Mouse (Mus musculus) heart, embryonic 16.5 days (tissue): ENCODE results near the gene Isca2. TPM values are rescaled to one million over a fixed set of nuclear protein-coding genes. Genes with fewer than 3 reads are reported as not detected.

Experiments used
- ATAC-seq: fragments of 200-750 bp; cut with Nextera tagmentation; replicated peaks from 2 replicates; pipeline ENCODE4 v1.8.0; 2017; ENCODE audit warnings: moderate number of reproducible peaks; ENCODE audit not compliant: insufficient read depth, low FRiP score; ENCODE audit errors: extremely low read depth
- H3K27ac ChIP-seq: fragments of 300-500 bp; sonication (generic); 2 replicates; pipeline ENCODE4 v1.5.1; 2014; ENCODE audit warnings: mild to moderate bottlenecking, low read length, control low read depth, moderate library complexity
- H3K27me3 ChIP-seq: fragments of 300-500 bp; sonication (generic); 2 replicates; pipeline ENCODE4 v1.6.1; 2014; ENCODE audit warnings: low read length, mixed read lengths; ENCODE audit not compliant: control insufficient read depth, insufficient read depth
- H3K36me3 ChIP-seq: fragments of 300-500 bp; sonication (generic); 2 replicates; pipeline ENCODE4 v1.6.1; 2014; ENCODE audit not compliant: control insufficient read depth, insufficient read depth
- H3K4me1 ChIP-seq: fragments of 300-500 bp; sonication (generic); 2 replicates; pipeline ENCODE4 v1.6.1; 2014; ENCODE audit warnings: low read length, mixed read lengths; ENCODE audit not compliant: control insufficient read depth, insufficient read depth
- H3K4me2 ChIP-seq: fragments of 300-500 bp; sonication (generic); 2 replicates; pipeline ENCODE4 v1.6.1; 2014; ENCODE audit warnings: low read depth, mild to moderate bottlenecking, control low read depth, low read length
- H3K4me3 ChIP-seq: fragments of 300-500 bp; sonication (generic); 2 replicates; pipeline ENCODE4 v1.5.1; 2014; ENCODE audit warnings: mild to moderate bottlenecking, control low read depth, low read length
- H3K9ac ChIP-seq: fragments of 300-500 bp; sonication (generic); 2 replicates; pipeline ENCODE4 v1.6.1; 2014; ENCODE audit warnings: low read length, control low read depth
- H3K9me3 ChIP-seq: fragments of 300-500 bp; sonication (generic); replicated peaks from 2 replicates; pipeline ENCODE4 v1.6.1; 2016; ENCODE audit warnings: low read length; ENCODE audit not compliant: control insufficient read depth
- WGBS: fragments of 180-500 bp; shearing (Covaris S2); extraction: QIAGEN DNeasy Blood & Tissue Kit; methylation state at CpG from one replicate; pipeline ENCODE4 v1.1.7; 2014; 5-methylcytosine and 5-hydroxymethylcytosine counted together
- polyA plus RNA-seq: library from polyadenylated mRNA; unstranded; fragments of >200 nt; fragmentation: Nextera tagmentation; extraction: Ambion mirVana; gene quantifications from 2 replicates; pipeline ENCODE4 v1.2.1, GENCODE M21; 2015

The Isca2 gene
- polyA plus RNA-seq, 1 experiment from 2014 or later = 157 TPM

GRCm38 (mm10) chr12:84750661-84751060, 22.4 kb upstream of the Isca2 start:
- no peak overlapping the region for H3K4me3 ChIP-seq
- no peak overlapping the region for H3K9ac ChIP-seq
- no peak overlapping the region for H3K4me2 ChIP-seq
- H3K9me3 ChIP-seq = no peaks in the 10 kb centered on the region
- no peak for ATAC-seq
- peaks cover 3% of the 10 kb centered on the region; the same call in 1 of the 2 replicates for H3K36me3 ChIP-seq
- H3K27me3 ChIP-seq = 0 out of 2 replicates have a peak, but pooled peaks cover under 1% of the 10 kb centered on the region
- no peak overlapping the region for H3K27ac ChIP-seq
- no peaks in the 10 kb centered on the region for H3K4me1 ChIP-seq
- 59% methylated on average over 14 of the region's 14 CpGs for WGBS

DNA sequence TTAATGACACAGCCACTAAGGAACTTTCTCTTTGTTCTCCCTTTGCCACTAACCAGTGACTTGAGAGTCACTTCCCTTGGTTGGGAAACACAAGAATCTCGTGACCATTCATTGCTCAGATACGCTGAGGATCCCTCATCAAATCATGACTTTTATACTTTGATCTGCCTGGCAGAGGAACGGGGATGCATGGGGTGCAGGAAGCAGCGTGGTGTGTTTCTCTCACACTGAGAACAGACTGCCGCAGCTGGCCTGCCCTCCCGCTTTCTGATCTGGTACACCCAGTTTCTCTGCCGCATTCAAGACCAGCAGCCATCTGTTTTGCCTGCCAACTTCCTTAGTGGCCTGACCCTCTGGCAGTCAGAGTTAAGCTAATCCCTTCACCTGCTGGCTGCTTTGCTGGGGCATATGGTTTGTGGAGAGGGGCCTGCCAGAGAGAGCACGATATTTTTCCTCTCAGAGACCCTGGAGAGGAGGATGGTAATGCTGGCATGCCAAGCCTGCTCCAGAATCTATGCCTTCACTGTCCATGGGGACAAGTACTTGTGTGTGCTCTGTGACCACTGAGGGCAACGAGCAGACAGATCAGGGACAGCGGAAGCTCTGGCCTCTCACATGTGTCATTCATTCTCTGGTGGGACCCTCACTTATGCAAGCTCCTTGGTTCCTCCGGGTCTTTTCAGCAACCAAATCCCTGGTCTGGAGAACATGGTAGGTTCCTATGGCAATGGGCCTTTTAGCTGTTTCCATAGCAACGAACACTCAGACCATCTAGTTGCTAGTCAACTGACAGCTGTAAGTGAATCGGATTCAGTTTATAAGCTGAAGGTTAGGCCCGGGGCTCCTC, 20.7 kb upstream of the Isca2 start:
- 47% methylated on average over 14 of the region's 14 CpGs for WGBS

DNA sequence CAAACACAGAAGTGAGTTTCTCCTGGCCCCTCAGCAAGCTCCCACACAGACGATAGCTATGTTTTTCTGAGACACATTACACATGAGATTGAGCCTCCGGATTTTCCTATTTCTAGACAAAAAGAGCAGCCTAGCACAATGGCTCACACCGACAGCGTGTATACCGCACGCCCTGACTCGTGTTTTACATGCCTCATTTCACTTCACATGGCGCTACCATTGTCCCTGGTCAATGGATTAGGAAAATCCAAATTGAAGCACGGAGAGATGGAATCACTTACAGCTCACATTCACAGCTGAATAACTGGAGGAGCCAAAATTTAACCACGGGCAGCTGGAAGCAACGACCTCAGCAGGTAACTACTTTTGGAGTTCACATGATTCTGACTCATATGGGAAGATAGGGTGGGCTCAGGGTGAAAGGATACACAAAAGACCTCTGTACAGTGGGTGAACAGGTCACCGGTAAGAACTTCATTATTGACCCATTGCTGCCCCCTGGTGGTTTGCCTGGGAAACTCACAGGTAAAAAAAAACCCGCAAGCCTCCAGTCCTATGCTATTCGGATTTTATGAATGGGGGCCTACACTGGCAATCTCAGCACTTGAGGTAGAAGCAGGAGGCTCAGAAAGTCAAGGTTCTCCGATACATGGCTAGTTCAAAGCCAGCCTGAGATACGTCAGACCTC, 17.9 kb upstream of the Isca2 start:
- H3K36me3 ChIP-seq = peaks cover 16% of the 10 kb centered on the region
- H3K27ac ChIP-seq = no peak overlapping the region

More for the DNA sequence above, 20.7 kb upstream of the Isca2 start:
- H3K4me3 ChIP-seq = no peak overlapping the region
- peak overlapping the region; percentile 25; the same call in 1 of the 2 replicates for H3K27ac ChIP-seq
- peaks cover 3% of the 10 kb centered on the region for H3K36me3 ChIP-seq
- H3K9me3 ChIP-seq = no peaks in the 10 kb centered on the region
- H3K4me1 ChIP-seq = no peaks in the 10 kb centered on the region
- H3K9ac ChIP-seq = no peak overlapping the region
- H3K27me3 ChIP-seq = no peaks in the 10 kb centered on the region
- H3K4me2 ChIP-seq = no peak overlapping the region
- ATAC-seq = no peak

DNA sequence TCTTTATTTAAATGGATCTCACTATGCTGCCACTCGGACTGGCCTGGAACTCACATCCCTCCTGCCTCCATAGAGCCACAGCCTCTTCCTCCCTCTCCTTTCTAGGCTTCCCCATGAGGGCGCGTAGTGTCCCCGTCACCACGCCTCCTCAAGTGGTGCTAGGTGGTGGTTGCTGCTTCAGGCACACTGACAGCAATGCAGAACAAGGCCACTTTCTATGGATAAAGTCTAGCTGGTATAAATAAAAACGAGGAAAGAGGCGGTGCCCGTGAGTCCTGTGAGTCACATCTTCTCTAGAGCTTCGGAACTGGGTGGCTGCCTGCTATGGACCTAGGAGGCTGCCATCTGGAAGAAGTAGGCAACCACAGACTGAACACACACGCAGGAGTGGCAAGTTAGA, 17.0 kb upstream of the Isca2 start:
- Histone ChIP-seq H3K36me3 (peaks cover 17% of the 10 kb centered on the region), H3K9ac (no peak overlapping the region), H3K4me2 (no peak overlapping the region), H3K4me3 (no peak overlapping the region), H3K9me3 (no peaks in the 10 kb centered on the region), H3K27ac (no peak overlapping the region), H3K4me1 (no peaks in the 10 kb centered on the region), H3K27me3 (no peaks in the 10 kb centered on the region)
- WGBS = 83% methylated on average over 10 of the region's 10 CpGs
- ATAC-seq = no peak

More for the DNA sequence above, 17.9 kb upstream of the Isca2 start:
- ATAC-seq = no peak
- no peak overlapping the region for H3K4me3 ChIP-seq
- no peaks in the 10 kb centered on the region for H3K4me1 ChIP-seq
- H3K9me3 ChIP-seq = no peaks in the 10 kb centered on the region
- H3K4me2 ChIP-seq = no peak overlapping the region
- WGBS = 62% methylated on average over 16 of the region's 16 CpGs
- H3K27me3 ChIP-seq = no peaks in the 10 kb centered on the region
- no peak overlapping the region for H3K9ac ChIP-seq

DNA sequence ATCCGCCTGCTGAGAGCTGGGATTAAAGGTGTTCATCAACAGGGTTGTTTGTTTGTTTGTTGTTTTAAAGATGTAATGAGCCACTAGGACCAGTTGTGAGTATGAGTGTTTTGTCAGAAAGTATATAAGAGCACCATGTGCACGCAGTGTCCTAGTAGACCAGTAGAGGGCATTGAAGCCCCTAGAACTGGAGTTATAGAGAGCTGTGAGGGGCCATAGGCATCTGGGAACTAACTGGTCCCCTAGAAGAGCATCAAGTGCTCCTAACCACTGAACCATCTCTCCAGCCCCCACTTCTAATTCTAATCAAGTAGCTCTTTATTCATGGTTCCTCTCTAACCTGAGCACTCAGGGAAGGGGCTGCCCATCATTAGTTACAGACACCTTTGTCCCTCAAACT, 14.0 kb upstream of the Isca2 start:
- no peak for ATAC-seq
- no peaks in the 10 kb centered on the region for H3K27me3 ChIP-seq
- H3K4me3 ChIP-seq = no peak overlapping the region
- H3K4me2 ChIP-seq = no peak overlapping the region
- peaks cover 22% of the 10 kb centered on the region for H3K36me3 ChIP-seq
- no peak overlapping the region for H3K27ac ChIP-seq
- H3K4me1 ChIP-seq = peaks cover 3% of the 10 kb centered on the region
- no peak overlapping the region for H3K9ac ChIP-seq
- 77% methylated on average over 2 of the region's 2 CpGs for WGBS
- no peaks in the 10 kb centered on the region for H3K9me3 ChIP-seq

DNA sequence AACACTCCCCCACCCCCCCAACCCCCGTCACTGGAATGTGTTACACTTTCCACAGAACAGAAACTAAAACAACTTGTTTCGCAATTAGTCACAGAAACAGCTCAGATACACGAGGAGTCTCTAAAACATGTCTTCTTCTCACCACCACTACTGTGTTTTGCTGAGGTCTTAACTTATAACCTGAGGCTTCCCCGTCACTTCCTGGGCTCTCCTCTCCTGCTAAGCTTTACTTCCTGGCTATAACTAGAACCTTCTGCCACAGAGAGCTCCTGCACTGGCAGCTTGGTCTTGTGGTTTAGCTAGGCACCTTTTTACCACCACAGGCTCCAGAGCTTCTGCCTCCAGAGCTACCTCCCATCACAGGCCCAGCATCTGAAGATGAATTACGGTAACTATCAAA, 10.5 kb upstream of the Isca2 start:
- H3K27ac ChIP-seq = no peak overlapping the region
- H3K27me3 ChIP-seq = no peaks in the 10 kb centered on the region
- peaks cover 22% of the 10 kb centered on the region for H3K36me3 ChIP-seq
- no peak overlapping the region for H3K4me2 ChIP-seq
- no peak for ATAC-seq
- no peak overlapping the region for H3K4me3 ChIP-seq
- H3K9ac ChIP-seq = no peak overlapping the region
- WGBS = 80% methylated on average over 5 of the region's 5 CpGs
- peaks cover 6% of the 10 kb centered on the region for H3K4me1 ChIP-seq
- no peaks in the 10 kb centered on the region for H3K9me3 ChIP-seq

DNA sequence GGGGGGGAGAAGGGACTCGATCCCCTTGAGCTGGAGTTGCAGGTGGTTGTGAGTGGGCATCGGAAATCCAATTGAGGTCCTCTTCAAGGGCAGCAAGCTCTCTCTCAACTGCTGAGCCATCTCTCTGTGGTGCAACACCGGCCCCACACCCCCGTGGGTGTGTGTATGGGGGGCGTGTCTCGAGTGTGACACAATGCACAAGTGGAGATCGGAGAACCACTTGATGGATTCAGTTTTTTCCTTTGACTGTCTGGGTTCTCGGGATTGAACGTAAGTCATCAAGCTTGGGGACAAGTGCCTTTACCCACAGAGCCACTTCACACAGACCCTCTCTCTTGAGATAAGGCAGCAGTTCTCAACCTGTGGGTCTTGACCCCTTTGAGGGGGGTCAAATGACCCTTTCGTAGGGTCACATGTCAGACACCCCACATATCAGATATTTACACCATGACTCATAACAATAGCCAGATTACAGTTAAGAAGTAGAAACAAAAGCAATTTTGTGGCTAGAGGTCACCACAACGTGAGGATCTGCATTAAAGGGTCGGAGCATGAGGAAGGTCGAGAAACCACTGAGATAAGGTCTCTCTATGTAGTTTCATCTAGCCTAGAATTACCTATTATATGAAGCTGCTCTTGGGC, 9.4 kb upstream of the Isca2 start:
- Histone ChIP-seq H3K9me3 (no peaks in the 10 kb centered on the region), H3K9ac (no peak overlapping the region), H3K36me3 (peaks cover 19% of the 10 kb centered on the region), H3K27me3 (no peaks in the 10 kb centered on the region), H3K4me3 (no peak overlapping the region), H3K27ac (no peak overlapping the region), H3K4me2 (no peak overlapping the region), H3K4me1 (peaks cover 6% of the 10 kb centered on the region)
- 65% methylated on average over 13 of the region's 13 CpGs for WGBS
- no peak for ATAC-seq

- Histone ChIP-seq H3K36me3 (peaks cover 12% of the 10 kb centered on the region), H3K27me3 (no peaks in the 10 kb centered on the region), H3K9me3 (no peaks in the 10 kb centered on the region), H3K4me2 (no peak overlapping the region), H3K4me3 (no peak overlapping the region), H3K9ac (no peak overlapping the region), H3K4me1 (peaks cover 6% of the 10 kb centered on the region), H3K27ac (no peak overlapping the region)
- ATAC-seq = 0 out of 2 replicates have a peak, but pooled peaks have one; percentile 6
- 78% methylated on average over 7 of the region's 7 CpGs for WGBS
Observed at GRCm38 (mm10) chr12:84764756-84765155, 8.3 kb upstream of the Isca2 start.

DNA sequence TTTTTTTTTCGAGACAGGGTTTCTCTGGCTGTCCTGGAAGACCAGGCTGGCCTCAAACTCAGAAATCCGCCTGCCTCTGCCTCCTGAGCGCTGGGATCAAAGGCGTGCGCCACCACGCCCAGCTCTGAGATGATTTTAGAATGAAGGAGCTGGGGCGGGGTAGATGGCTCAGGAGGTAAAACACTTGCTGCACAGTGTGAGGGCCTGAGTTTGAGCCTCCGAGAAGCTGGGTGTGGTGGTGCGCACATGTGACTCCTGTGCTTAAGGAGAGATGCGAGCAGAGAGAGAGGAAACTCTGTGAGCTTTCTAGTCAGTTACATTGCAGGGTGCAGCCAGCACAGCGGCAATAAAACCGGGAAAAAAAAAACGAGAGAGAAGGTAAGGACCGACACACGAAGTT, 7.5 kb upstream of the Isca2 start:
- no peaks in the 10 kb centered on the region for H3K9me3 ChIP-seq
- no peak overlapping the region for H3K4me3 ChIP-seq
- ATAC-seq = no peak
- no peak overlapping the region for H3K27ac ChIP-seq
- peaks cover 8% of the 10 kb centered on the region for H3K36me3 ChIP-seq
- peaks cover 6% of the 10 kb centered on the region for H3K4me1 ChIP-seq
- WGBS = 90% methylated on average over 15 of the region's 15 CpGs
- H3K27me3 ChIP-seq = no peaks in the 10 kb centered on the region
- no peak overlapping the region for H3K9ac ChIP-seq
- H3K4me2 ChIP-seq = no peak overlapping the region
